Mouse (Mus musculus) limb, embryonic 11.5 days (tissue): ENCODE results near the gene Ifitm6. TPM values are rescaled to one million over a fixed set of nuclear protein-coding genes. Genes with fewer than 3 reads are reported as not detected.
"Not testable (repeated sequence)": the region's sequence is repeated elsewhere in the genome, so short reads cannot be mapped to it uniquely, and the experiment has no call there.

ENCODE experiments used
- ATAC-seq: fragments of 200-750 bp; cut with Nextera tagmentation; 2 replicates; pipeline ENCODE4 v1.8.0; 2017; ENCODE audit warnings: low read depth; ENCODE audit not compliant: insufficient number of reproducible peaks, low FRiP score, low TSS enrichment
- DNase-seq: peaks from one replicate; pipeline ENCODE4 v3.0.0-alpha.2; 2015; ENCODE audit warnings: low spot score
- H3K27ac ChIP-seq: fragments of 300-500 bp; sonication (generic); replicated peaks from 2 replicates; pipeline ENCODE4 v1.5.1; 2014; ENCODE audit warnings: low read depth, mild to moderate bottlenecking, low read length
- H3K27me3 ChIP-seq: fragments of 300-500 bp; sonication (generic); 2 replicates; pipeline ENCODE4 v1.6.1; 2014; ENCODE audit warnings: mild to moderate bottlenecking, low read length, mixed read lengths; ENCODE audit not compliant: control insufficient read depth, insufficient read depth
- H3K36me3 ChIP-seq: fragments of 300-500 bp; sonication (generic); 2 replicates; pipeline ENCODE4 v1.6.1; 2014; ENCODE audit warnings: mild to moderate bottlenecking, low read length, moderate library complexity, mixed read lengths; ENCODE audit not compliant: control insufficient read depth, insufficient read depth
- H3K4me1 ChIP-seq: fragments of 300-500 bp; sonication (generic); 2 replicates; pipeline ENCODE4 v1.6.1; 2014; ENCODE audit warnings: low read length, mixed read lengths; ENCODE audit not compliant: control insufficient read depth, insufficient read depth
- H3K4me2 ChIP-seq: fragments of 300-500 bp; sonication (generic); 2 replicates; pipeline ENCODE4 v1.6.1; 2014; ENCODE audit warnings: low read depth, mild to moderate bottlenecking, moderate library complexity; ENCODE audit not compliant: severe bottlenecking
- H3K4me3 ChIP-seq: fragments of 300-500 bp; sonication (generic); 2 replicates; pipeline ENCODE4 v1.5.1; 2014; ENCODE audit warnings: low read depth, low read length
- H3K9ac ChIP-seq: fragments of 300-500 bp; sonication (generic); 2 replicates; pipeline ENCODE4 v1.6.1; 2014; ENCODE audit warnings: mild to moderate bottlenecking, low read length
- H3K9me3 ChIP-seq: fragments of 300-500 bp; sonication (generic); 2 replicates; pipeline ENCODE4 v1.6.1; 2016; ENCODE audit warnings: low read length; ENCODE audit not compliant: control insufficient read depth
- WGBS: fragments of 180-500 bp; shearing (Covaris S2); extraction: QIAGEN DNeasy Blood & Tissue Kit; methylation state at CpG from one replicate; pipeline ENCODE4 v1.1.7; 2014; 5-methylcytosine and 5-hydroxymethylcytosine counted together
- polyA plus RNA-seq: library from polyadenylated mRNA; unstranded; fragments of >200 nt; fragmentation: Nextera tagmentation; extraction: Ambion mirVana; gene quantifications from 2 replicates; pipeline ENCODE4 v1.2.1, GENCODE M21; 2014

The Ifitm6 gene
- polyA plus RNA-seq, 1 experiment from 2014 or later = not detected

GRCm38 (mm10) chr7:141038090-141039032, 20.6 kb upstream of the Ifitm6 start:
- Histone ChIP-seq H3K4me3 (no peak overlapping the region), H3K27ac (no peak overlapping the region), H3K9me3 (no peaks in the 10 kb centered on the region), H3K27me3 (no peaks in the 10 kb centered on the region), H3K9ac (no peak overlapping the region), H3K4me2 (no peak overlapping the region), H3K4me1 (peaks cover 8% of the 10 kb centered on the region), H3K36me3 (no peaks in the 10 kb centered on the region)
- 72% methylated on average over 20 of the region's 21 CpGs for WGBS
- DNase-seq (no peak), ATAC-seq (no peak)

- 88% methylated on average over 1 of the region's 2 CpGs for WGBS
- not testable (repeated sequence) for H3K4me2 ChIP-seq, DNase-seq, H3K4me3 ChIP-seq, H3K36me3 ChIP-seq, H3K9ac ChIP-seq, ATAC-seq, H3K27ac ChIP-seq, H3K4me1 ChIP-seq, H3K27me3 ChIP-seq, H3K9me3 ChIP-seq
Measured at GRCm38 (mm10) chr7:141036624-141037023, 18.9 kb upstream of the Ifitm6 start.

- DNase-seq (no peak), ATAC-seq (no peak)
- no peak overlapping the region for H3K4me2 ChIP-seq
- WGBS = 75% methylated on average over 9 of the region's 9 CpGs
- no peak overlapping the region for H3K27ac ChIP-seq
- no peak overlapping the region for H3K9ac ChIP-seq
- H3K4me1 ChIP-seq = peaks cover 3% of the 10 kb centered on the region; the same call in 1 of the 2 replicates
- no peak overlapping the region for H3K4me3 ChIP-seq
- no peaks in the 10 kb centered on the region for H3K9me3 ChIP-seq
- no peaks in the 10 kb centered on the region for H3K27me3 ChIP-seq
- no peaks in the 10 kb centered on the region for H3K36me3 ChIP-seq
Measured at GRCm38 (mm10) chr7:141032458-141033167, 14.9 kb upstream of the Ifitm6 start.

GRCm38 (mm10) chr7:141030390-141030789, 12.7 kb upstream of the Ifitm6 start:
- WGBS = 64% methylated on average over 3 of the region's 3 CpGs
- Histone ChIP-seq H3K27ac (no peak overlapping the region), H3K9ac (no peak overlapping the region), H3K4me1 (peaks cover 3% of the 10 kb centered on the region; the same call in 1 of the 2 replicates), H3K27me3 (no peaks in the 10 kb centered on the region), H3K36me3 (no peaks in the 10 kb centered on the region), H3K9me3 (no peaks in the 10 kb centered on the region), H3K4me2 (no peak overlapping the region), H3K4me3 (no peak overlapping the region)
- ATAC-seq = no peak
- DNase-seq = no peak

GRCm38 (mm10) chr7:141028831-141029230, 11.1 kb upstream of the Ifitm6 start, which contains the start of gene Gm17387:
Gene Gm17387 (plus strand): TSS chr7:141029131.
- no peak within 1 kb of the TSS for H3K9ac ChIP-seq
- DNase-seq (no peak), ATAC-seq (no peak)
- H3K36me3 ChIP-seq = no peaks in the 10 kb centered on the region
- H3K9me3 ChIP-seq = no peaks in the 10 kb centered on the region
- H3K4me2 ChIP-seq = no peak within 1 kb of the TSS
- H3K4me1 ChIP-seq = peaks cover 3% of the 10 kb centered on the region; the same call in 1 of the 2 replicates
- 91% methylated on average over 2 of the region's 2 CpGs for WGBS
- H3K4me3 ChIP-seq = no peak within 1 kb of the TSS
- H3K27ac ChIP-seq = no peak within 1 kb of the TSS
- no peaks in the 10 kb centered on the region for H3K27me3 ChIP-seq

- no peak for ATAC-seq
- Histone ChIP-seq H3K9me3 (no peaks in the 10 kb centered on the region), H3K4me2 (no peak overlapping the region), H3K4me3 (no peak overlapping the region), H3K27me3 (no peaks in the 10 kb centered on the region), H3K36me3 (no peaks in the 10 kb centered on the region), H3K9ac (no peak overlapping the region), H3K4me1 (no peaks in the 10 kb centered on the region), H3K27ac (no peak overlapping the region)
- WGBS = 69% methylated on average over 5 of the region's 5 CpGs
- no peak for DNase-seq
Measured at GRCm38 (mm10) chr7:141026740-141027098, 9.0 kb upstream of the Ifitm6 start.

- no peak for DNase-seq
- Histone ChIP-seq H3K27ac (no peak overlapping the region), H3K27me3 (no peaks in the 10 kb centered on the region), H3K9ac (no peak overlapping the region), H3K4me2 (no peak overlapping the region), H3K36me3 (no peaks in the 10 kb centered on the region), H3K4me3 (no peak overlapping the region), H3K9me3 (no peaks in the 10 kb centered on the region), H3K4me1 (no peaks in the 10 kb centered on the region)
- ATAC-seq = no peak
- WGBS = 66% methylated on average over 6 of the region's 6 CpGs
Measured at GRCm38 (mm10) chr7:141026097-141026739, 8.5 kb upstream of the Ifitm6 start.
